Mouse (Mus musculus) ZHBTc4 (cell line): ENCODE data around the gene Dhx16.

Experiments
- DNase-seq: peaks from one replicate; pipeline ENCODE4 v3.0.0-alpha.2; 2011; ENCODE audit warnings: low read depth, low spot score

Dhx16 gene

GRCm38 (mm10) chr17:35896781-35897643 is 17.4 kb downstream of the Dhx16 start, which contains the start of gene 2310061I04Rik:
Gene 2310061I04Rik (minus strand): TSS chr17:35897431.
- peak; percentile 97 for DNase-seq

- DNase-seq = peak; percentile 72
These were observed 18.3 kb downstream of the Dhx16 start for GRCm38 (mm10) chr17:35897644-35898573.

DNA sequence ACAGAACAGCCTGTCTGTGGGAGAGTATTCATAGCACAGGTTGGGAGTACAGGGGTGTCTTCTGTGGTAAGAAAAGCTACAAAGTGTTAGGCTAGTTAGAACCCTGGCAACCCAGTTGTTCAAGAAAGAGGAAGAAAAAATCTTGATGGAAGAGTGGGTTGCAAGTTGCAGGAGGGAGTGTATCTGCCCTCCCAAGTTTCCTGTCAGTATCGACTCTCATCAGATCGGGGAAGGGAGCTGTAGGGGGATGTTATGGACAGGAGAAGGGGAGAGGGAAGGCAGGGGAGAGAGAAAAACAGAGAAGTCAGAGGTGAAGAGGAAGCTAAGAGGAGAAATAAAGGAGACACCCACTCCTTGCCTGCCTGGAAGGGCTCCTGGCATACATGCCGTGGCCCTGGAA is 21.0 kb downstream of the Dhx16 start:
- no peak for DNase-seq

DNA sequence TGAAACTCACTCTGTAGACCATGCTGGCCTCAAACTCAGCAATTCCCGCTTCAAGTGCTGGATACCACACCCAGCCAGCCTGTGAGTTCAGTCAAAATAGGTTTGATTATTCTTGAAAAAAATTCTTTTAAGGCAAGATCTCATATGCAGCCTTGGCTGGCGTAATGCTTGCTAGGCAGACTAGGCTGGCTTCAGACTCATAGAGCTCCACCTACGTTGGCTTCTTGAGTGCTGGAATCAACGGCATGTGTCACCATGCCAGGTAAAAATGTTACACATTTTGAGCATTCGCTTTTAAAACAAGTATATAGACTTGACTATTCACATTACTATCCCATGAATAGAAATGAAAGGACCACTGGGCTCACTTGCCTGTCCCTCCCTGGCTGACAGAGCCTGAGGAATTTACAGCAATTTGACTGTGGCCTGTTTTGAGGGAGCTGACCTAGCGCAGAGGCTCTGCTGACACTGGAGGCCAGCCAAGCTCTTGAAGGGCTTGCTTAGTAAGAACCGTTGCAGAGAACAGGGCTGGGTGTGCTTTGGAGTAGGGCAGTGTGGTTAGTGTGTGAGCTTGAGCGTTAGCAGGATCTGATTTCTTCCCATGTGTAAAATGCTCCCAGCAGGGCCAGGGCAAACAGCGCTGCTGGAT is 23.8 kb downstream of the Dhx16 start:
- DNase-seq = no peak

DNA sequence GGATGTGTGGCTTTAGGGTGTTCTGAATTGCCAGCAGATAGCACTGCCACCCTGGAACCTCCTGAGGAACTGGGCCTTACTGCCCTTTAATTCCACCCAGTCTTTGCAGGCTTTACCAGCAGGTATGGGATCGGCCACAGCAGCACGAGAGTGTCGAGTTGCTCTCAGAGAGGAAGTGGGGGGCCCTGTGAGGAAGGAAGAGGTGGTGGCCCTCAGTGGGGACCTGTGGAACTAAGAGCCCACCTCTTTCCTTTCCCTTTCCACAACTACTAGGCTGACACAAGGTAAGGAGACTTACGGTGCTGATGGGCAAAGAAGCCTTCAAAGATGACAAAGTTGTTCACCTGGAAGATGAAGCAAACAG is 24.4 kb downstream of the Dhx16 start:
- DNase-seq = no peak

DNA sequence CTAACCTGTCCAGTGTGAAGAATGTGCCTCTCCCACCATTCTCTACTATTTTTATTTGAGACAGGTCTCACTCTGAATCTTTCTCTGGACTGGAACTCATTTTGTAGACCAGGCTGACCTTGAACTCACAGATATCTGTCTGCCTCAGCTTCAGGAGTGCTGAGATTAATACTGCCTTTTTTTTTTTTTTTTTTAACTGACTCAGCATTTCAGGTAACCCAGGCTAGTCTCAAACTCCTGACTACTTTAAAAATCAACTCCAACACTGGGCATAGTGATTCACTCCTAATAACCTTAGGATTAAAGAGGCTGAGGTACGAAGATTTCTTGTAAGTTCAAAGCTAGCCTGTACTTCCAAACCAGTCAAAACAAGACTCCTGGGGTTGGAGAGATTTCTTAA is 26.0 kb downstream of the Dhx16 start:
- no peak for DNase-seq

GRCm38 (mm10) chr17:35907609-35908008 is 28.0 kb downstream of the Dhx16 start:
- no peak for DNase-seq

GRCm38 (mm10) chr17:35909186-35909918 is 29.7 kb downstream of the Dhx16 start:
- no peak for DNase-seq

DNA sequence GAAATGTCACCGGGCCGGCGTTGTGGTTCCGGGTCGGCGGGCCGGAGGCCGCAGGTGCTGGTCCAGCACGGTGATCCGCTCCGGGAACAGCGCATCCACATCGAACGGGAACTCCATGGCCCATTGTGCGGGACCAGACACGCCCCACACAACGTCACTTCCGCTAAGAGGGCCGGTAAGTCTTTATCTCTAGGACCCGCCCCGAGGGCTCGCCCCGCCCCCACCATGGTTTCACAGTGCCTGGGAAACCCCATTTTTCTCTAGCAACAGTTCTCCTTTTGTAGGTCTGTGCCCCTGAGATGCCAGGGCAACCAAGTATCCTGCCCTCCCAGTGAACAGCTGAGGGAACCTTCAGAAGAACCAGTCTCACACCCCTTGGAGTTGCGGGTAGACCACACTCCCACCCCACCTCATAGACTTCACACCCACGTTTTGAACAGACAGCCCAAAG is 30.3 kb downstream of the Dhx16 start, which contains the start of gene Atat1:
Atat1 (minus strand) TSS at position 157 of the 451 bp plus-strand sequence.
- DNase-seq = peak; percentile 96

- DNase-seq = no peak
These were observed 35.4 kb downstream of the Dhx16 start for GRCm38 (mm10) chr17:35914975-35915374.

DNA sequence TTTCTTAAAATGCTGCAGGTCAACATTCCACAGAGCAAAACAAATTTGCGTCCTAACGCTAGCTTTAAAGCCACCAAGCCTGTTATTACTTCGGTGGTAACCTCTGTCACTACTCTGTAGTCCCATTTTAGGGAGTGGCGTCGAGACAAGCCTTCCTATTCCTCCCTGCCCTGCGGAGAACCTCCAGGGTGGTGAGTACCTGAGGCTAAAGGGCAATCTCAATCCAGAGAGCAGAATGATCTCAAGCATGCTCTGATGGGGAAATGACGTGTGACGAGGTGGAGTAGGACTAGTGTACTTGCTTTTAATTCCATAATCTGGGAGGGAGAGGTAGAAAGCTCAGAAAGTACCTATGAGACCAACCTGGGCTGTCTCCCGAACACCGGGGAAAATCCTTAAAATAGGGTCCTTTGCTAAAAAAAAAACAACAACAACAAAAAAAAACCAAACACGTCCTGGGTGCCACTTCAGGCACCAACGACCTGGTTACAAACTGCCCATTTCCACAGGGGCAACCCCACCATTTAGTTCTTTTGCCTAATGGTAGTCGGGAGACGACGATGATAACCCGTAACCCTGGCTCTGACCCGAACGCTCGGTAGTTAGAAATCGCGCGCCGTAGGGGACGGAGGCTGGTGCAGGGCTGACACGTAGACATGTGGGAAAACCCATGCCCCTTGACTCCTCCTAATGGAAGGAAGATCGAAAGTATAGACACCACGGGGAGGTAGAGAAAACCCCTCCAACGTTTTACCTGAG is 36.1 kb downstream of the Dhx16 start:
- DNase-seq = peak; percentile 57

GRCm38 (mm10) chr17:35916297-35917142 is 36.9 kb downstream of the Dhx16 start, which contains the start of the genes Mrps18b and Ppp1r10:
Gene Mrps18b (minus strand): TSS chr17:35916389.
Gene Ppp1r10 (plus strand): TSS chr17:35916434.
- peak; percentile 100 for DNase-seq

DNA sequence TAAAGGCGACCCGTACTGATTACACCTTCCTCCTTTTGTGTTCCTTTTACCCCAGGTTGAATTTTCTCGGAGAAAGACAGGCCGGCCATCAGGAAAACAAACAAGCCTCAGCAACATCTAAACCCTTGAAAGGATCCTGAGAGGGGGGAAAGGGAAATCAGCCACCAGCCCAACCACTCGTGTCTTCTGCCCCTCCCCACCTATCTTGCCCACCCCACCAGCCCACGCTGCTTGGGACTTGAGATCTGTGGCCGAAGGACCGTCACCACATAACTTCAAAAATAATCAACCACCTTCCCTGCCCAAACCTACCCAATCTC is 37.5 kb downstream of the Dhx16 start:
- DNase-seq = peak; percentile 45

GRCm38 (mm10) chr17:35917463-35918251 is 38.0 kb downstream of the Dhx16 start:
- DNase-seq = peak; percentile 84

GRCm38 (mm10) chr17:35918276-35919059 is 38.8 kb downstream of the Dhx16 start:
- peak; percentile 86 for DNase-seq

GRCm38 (mm10) chr17:35919060-35919715 is 39.6 kb downstream of the Dhx16 start:
- DNase-seq = peak; percentile 98

- peak; percentile 75 for DNase-seq
These were observed 40.3 kb downstream of the Dhx16 start for GRCm38 (mm10) chr17:35919864-35920301.
